Mouse (Mus musculus) liver, embryonic 15.5 days (tissue): ENCODE measurements around the gene Aipl1. TPM values are rescaled to one million over a fixed set of nuclear protein-coding genes. Genes with fewer than 3 reads are reported as not detected.
A peak's percentile ranks its signal among the peaks of the same experiment; 100 is the strongest.

Experiments
- ATAC-seq: fragments of 200-750 bp; cut with Nextera tagmentation; 2 replicates; pipeline ENCODE4 v1.8.0; 2017; ENCODE audit warnings: moderate number of reproducible peaks, mild to moderate bottlenecking, moderate library complexity; ENCODE audit not compliant: insufficient read depth
- H3K27ac ChIP-seq: fragments of 300-500 bp; sonication (generic); replicated peaks from 2 replicates; pipeline ENCODE4 v1.5.1; 2015; ENCODE audit warnings: mild to moderate bottlenecking, inconsistent platforms
- H3K27me3 ChIP-seq: fragments of 300-500 bp; sonication (generic); 2 replicates; pipeline ENCODE4 v1.6.1; 2015; ENCODE audit warnings: mild to moderate bottlenecking, inconsistent platforms
- H3K36me3 ChIP-seq: fragments of 300-500 bp; sonication (generic); replicated peaks from 2 replicates; pipeline ENCODE4 v1.6.1; 2015; ENCODE audit warnings: moderate library complexity, mild to moderate bottlenecking, inconsistent platforms
- H3K4me1 ChIP-seq: fragments of 300-500 bp; sonication (generic); replicated peaks from 2 replicates; pipeline ENCODE4 v1.6.1; 2015; ENCODE audit warnings: inconsistent platforms
- H3K4me2 ChIP-seq: fragments of 300-500 bp; sonication (generic); 2 replicates; pipeline ENCODE4 v1.6.1; 2015; ENCODE audit warnings: moderate library complexity, mild to moderate bottlenecking, inconsistent platforms
- H3K4me3 ChIP-seq: fragments of 300-500 bp; sonication (generic); replicated peaks from 2 replicates; pipeline ENCODE4 v1.5.1; 2015; ENCODE audit warnings: mild to moderate bottlenecking, inconsistent platforms
- H3K9ac ChIP-seq: fragments of 300-500 bp; sonication (generic); 2 replicates; pipeline ENCODE4 v1.6.1; 2015; ENCODE audit warnings: moderate library complexity, mild to moderate bottlenecking, inconsistent platforms
- H3K9me3 ChIP-seq: fragments of 300-500 bp; sonication (generic); replicated peaks from 2 replicates; pipeline ENCODE4 v1.6.1; 2016; ENCODE audit warnings: inconsistent platforms
- WGBS: fragments of 180-500 bp; shearing (Covaris S2); methylation state at CpG from one replicate; pipeline ENCODE4 v1.1.7; 2015; ENCODE audit warnings: mixed read lengths; ENCODE audit not compliant: insufficient replicate concordance; 5-methylcytosine and 5-hydroxymethylcytosine counted together
- polyA plus RNA-seq: library from polyadenylated mRNA; unstranded; fragments of >200 nt; fragmentation: Nextera tagmentation; extraction: Ambion mirVana; gene quantifications from 2 replicates; pipeline ENCODE4 v1.2.1, GENCODE M21; 2015

Aipl1 gene
- polyA plus RNA-seq, 1 experiment from 2014 or later: 0.05 TPM

GRCm38 (mm10) chr11:72031353-72031752 is 6.0 kb downstream of the Aipl1 start:
- 57% methylated on average over 7 of the region's 7 CpGs for WGBS
- no peak overlapping the region for H3K4me3 ChIP-seq

GRCm38 (mm10) chr11:72029143-72029542 is 8.2 kb downstream of the Aipl1 start:
- no peak overlapping the region for H3K9ac ChIP-seq
- H3K27me3 ChIP-seq: peaks cover 19% of the 10 kb centered on the region
- H3K36me3 ChIP-seq: no peaks in the 10 kb centered on the region
- H3K27ac ChIP-seq: no peak overlapping the region
- 22% methylated on average over 23 of the region's 23 CpGs for WGBS
- no peaks in the 10 kb centered on the region for H3K4me1 ChIP-seq
- no peak for ATAC-seq
- H3K4me3 ChIP-seq: no peak overlapping the region
- no peaks in the 10 kb centered on the region for H3K9me3 ChIP-seq
- H3K4me2 ChIP-seq: no peak overlapping the region

More at GRCm38 (mm10) chr11:72031353-72031752, 6.0 kb downstream of the Aipl1 start:
- ATAC-seq: no peak
- Histone ChIP-seq H3K9ac (no peak overlapping the region), H3K9me3 (no peaks in the 10 kb centered on the region), H3K4me1 (no peaks in the 10 kb centered on the region), H3K36me3 (no peaks in the 10 kb centered on the region), H3K4me2 (no peak overlapping the region), H3K27ac (no peak overlapping the region), H3K27me3 (peaks cover 19% of the 10 kb centered on the region)

- no peak overlapping the region for H3K4me2 ChIP-seq
- H3K9ac ChIP-seq: no peak overlapping the region
- ATAC-seq: no peak
- no peaks in the 10 kb centered on the region for H3K36me3 ChIP-seq
- no peak overlapping the region for H3K4me3 ChIP-seq
- no peaks in the 10 kb centered on the region for H3K4me1 ChIP-seq
- H3K27me3 ChIP-seq: peaks cover 19% of the 10 kb centered on the region
- H3K27ac ChIP-seq: no peak overlapping the region
- no peaks in the 10 kb centered on the region for H3K9me3 ChIP-seq
- WGBS: 66% methylated on average over 9 of the region's 9 CpGs
Measured at GRCm38 (mm10) chr11:72027836-72028235, 9.5 kb downstream of the Aipl1 start.

DNA sequence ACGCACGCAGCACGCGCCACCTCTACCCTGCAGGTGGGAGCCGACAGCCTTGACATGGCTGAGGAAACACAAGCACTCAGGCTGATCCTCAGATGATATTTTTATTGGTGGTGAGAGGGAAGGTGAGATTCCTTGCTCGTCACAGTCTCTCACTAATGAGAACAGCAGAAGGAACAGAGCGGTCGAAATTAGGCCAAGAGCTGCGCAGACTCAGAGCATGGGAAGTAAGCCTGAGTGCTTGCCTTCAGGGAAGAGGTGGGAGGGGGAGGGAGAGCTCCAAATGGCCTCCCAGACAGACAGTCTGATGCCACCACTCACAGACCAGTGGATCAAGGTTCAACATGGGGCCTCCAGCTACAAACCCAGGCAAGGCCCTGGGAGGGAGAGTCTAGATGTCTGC is 10.8 kb downstream of the Aipl1 start:
- Histone ChIP-seq H3K4me1 (no peaks in the 10 kb centered on the region), H3K36me3 (no peaks in the 10 kb centered on the region), H3K4me2 (no peak overlapping the region), H3K9ac (no peak overlapping the region), H3K27me3 (peaks cover 19% of the 10 kb centered on the region), H3K4me3 (no peak overlapping the region), H3K9me3 (no peaks in the 10 kb centered on the region), H3K27ac (no peak overlapping the region)
- no peak for ATAC-seq
- 74% methylated on average over 9 of the region's 9 CpGs for WGBS

DNA sequence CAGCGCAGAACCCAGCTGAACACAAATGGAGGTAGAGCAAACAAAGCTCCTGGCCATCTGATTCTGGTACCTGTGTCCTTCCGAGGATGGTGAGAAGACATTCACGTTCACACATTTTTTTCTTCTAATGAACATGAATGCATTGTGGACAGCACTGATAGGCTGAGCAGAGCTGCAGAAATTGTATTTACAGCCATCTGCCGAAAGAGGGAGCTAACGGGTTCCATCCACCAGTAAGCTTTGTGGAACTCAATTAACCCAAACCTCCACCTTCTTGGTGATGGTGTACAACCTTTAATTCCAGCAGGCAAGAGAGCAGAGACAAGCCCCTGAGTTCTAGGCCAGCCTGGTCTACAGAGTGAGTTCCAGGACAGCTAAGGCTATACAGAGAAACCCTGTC is 11.5 kb downstream of the Aipl1 start:
- Histone ChIP-seq H3K27ac (no peak overlapping the region), H3K27me3 (peaks cover 19% of the 10 kb centered on the region), H3K9me3 (no peaks in the 10 kb centered on the region), H3K4me1 (no peaks in the 10 kb centered on the region; the same call in 1 of the 2 replicates), H3K9ac (no peak overlapping the region), H3K4me2 (no peak overlapping the region), H3K36me3 (no peaks in the 10 kb centered on the region), H3K4me3 (no peak overlapping the region)
- 23% methylated on average over 5 of the region's 5 CpGs for WGBS
- ATAC-seq: no peak

- no peak for ATAC-seq
- Histone ChIP-seq H3K36me3 (no peaks in the 10 kb centered on the region), H3K27me3 (peaks cover 7% of the 10 kb centered on the region), H3K4me1 (no peaks in the 10 kb centered on the region; the same call in 1 of the 2 replicates), H3K27ac (no peak overlapping the region), H3K9me3 (no peaks in the 10 kb centered on the region), H3K4me2 (no peak overlapping the region), H3K9ac (no peak overlapping the region), H3K4me3 (no peak overlapping the region)
- WGBS: 28% methylated on average over 5 of the region's 5 CpGs
Measured at GRCm38 (mm10) chr11:72024193-72024781, 13.0 kb downstream of the Aipl1 start.

DNA sequence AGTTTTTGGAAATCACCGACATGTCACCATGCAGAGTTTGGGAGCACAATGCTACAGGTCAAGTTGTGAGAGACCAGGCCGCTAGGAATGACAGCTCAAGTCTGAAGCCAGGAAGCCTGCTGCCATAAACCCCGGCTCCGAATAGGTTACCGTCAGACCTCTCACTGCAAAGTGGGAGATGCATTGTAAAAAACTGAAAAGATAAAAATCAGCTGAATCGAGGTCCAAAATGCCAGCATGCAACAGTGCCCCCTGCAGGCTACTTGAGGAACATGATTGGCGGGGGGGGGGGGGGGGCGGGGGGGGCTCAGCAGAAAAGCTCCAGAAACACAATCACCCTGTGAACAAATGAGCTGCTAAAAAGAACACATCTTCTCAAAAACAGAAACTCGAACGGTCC is 13.7 kb downstream of the Aipl1 start:
- no peak overlapping the region for H3K27ac ChIP-seq
- WGBS: 18% methylated on average over 10 of the region's 10 CpGs
- H3K9ac ChIP-seq: no peak overlapping the region
- H3K4me1 ChIP-seq: no peaks in the 10 kb centered on the region; the same call in 1 of the 2 replicates
- H3K4me2 ChIP-seq: no peak overlapping the region
- H3K9me3 ChIP-seq: no peaks in the 10 kb centered on the region
- H3K27me3 ChIP-seq: peaks cover under 1% of the 10 kb centered on the region; the same call in 1 of the 2 replicates
- no peak overlapping the region for H3K4me3 ChIP-seq
- no peaks in the 10 kb centered on the region for H3K36me3 ChIP-seq
- ATAC-seq: no peak

GRCm38 (mm10) chr11:72022827-72023226 is 14.5 kb downstream of the Aipl1 start:
- Histone ChIP-seq H3K27ac (no peak overlapping the region), H3K36me3 (no peaks in the 10 kb centered on the region), H3K9ac (no peak overlapping the region), H3K27me3 (no peaks in the 10 kb centered on the region), H3K9me3 (no peaks in the 10 kb centered on the region), H3K4me1 (no peaks in the 10 kb centered on the region; the same call in 1 of the 2 replicates), H3K4me3 (no peak overlapping the region), H3K4me2 (no peak overlapping the region)
- 69% methylated on average over 6 of the region's 6 CpGs for WGBS
- no peak for ATAC-seq

DNA sequence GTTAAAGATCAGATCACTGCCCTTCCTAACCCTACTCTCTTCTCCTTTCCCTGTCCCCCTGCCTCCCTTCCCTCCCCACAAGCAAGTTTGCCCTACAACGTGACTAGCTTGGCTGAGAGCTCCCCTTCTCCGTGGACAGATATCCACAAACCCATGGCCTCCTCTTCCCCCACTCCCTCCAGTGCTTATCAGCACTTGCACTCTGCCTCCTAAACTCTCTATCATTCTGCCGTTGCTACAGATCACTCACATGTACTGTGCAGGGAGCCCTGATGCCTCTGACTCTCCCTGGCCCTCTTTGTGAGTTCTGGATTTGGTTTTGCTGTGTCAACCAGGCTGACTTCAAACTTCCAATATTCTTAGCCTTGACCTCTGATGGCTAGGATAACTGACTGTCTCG is 16.3 kb downstream of the Aipl1 start:
- no peak overlapping the region for H3K27ac ChIP-seq
- H3K27me3 ChIP-seq: no peaks in the 10 kb centered on the region
- H3K9me3 ChIP-seq: no peaks in the 10 kb centered on the region
- H3K4me3 ChIP-seq: no peak overlapping the region
- no peak overlapping the region for H3K9ac ChIP-seq
- H3K4me2 ChIP-seq: no peak overlapping the region
- peak; percentile 54 for ATAC-seq
- no peaks in the 10 kb centered on the region; the same call in 1 of the 2 replicates for H3K4me1 ChIP-seq
- no peaks in the 10 kb centered on the region for H3K36me3 ChIP-seq
- WGBS: 19% methylated on average over 4 of the region's 4 CpGs

GRCm38 (mm10) chr11:72017253-72017601 is 20.1 kb downstream of the Aipl1 start:
- H3K27me3 ChIP-seq: no peaks in the 10 kb centered on the region
- no peaks in the 10 kb centered on the region for H3K36me3 ChIP-seq
- 62% methylated on average over 9 of the region's 9 CpGs for WGBS
- ATAC-seq: no peak
- H3K4me2 ChIP-seq: no peak overlapping the region
- no peak overlapping the region for H3K27ac ChIP-seq
- H3K9ac ChIP-seq: no peak overlapping the region
- H3K4me3 ChIP-seq: no peak overlapping the region
- no peaks in the 10 kb centered on the region; the same call in 1 of the 2 replicates for H3K4me1 ChIP-seq
- H3K9me3 ChIP-seq: no peaks in the 10 kb centered on the region

- 61% methylated on average over 13 of the region's 13 CpGs for WGBS
- no peak overlapping the region for H3K4me2 ChIP-seq
- no peaks in the 10 kb centered on the region for H3K9me3 ChIP-seq
- no peak for ATAC-seq
- no peaks in the 10 kb centered on the region; the same call in 1 of the 2 replicates for H3K4me1 ChIP-seq
- no peak overlapping the region for H3K27ac ChIP-seq
- no peaks in the 10 kb centered on the region for H3K36me3 ChIP-seq
- no peak overlapping the region for H3K9ac ChIP-seq
- no peak overlapping the region for H3K4me3 ChIP-seq
- no peaks in the 10 kb centered on the region for H3K27me3 ChIP-seq
Measured at GRCm38 (mm10) chr11:72016518-72017252, 20.6 kb downstream of the Aipl1 start.
